ENCODE assay signal across 23 mouse cellular contexts in genomic region chrX:104150072-104150471, GRCm38 (mm10). TPM values are rescaled to one million over a fixed set of nuclear protein-coding genes. Genes with fewer than 3 reads are reported as not detected.
DNase-seq lines count a peak whose midpoint lies in the region; ATAC-seq and TF ChIP-seq lines count a peak whose summit lies in the region.
"Had no signal": no experiment of that assay in that cellular context is flagged by ENCODE, and none has a peak within 500 bp of the region (broad histone marks: within the 10 kb centered on the region; RNA-seq: fewer than 3 reads in every experiment).

No protein-coding gene starts in this region.

- H3K9me3 ChIP-seq in liver, embryonic 11.5 days (ENCODE audit: control insufficient read depth, low read length): no peaks in the 10 kb centered on the region
- H3K9me3 ChIP-seq: forebrain, embryonic 12.5 days; forebrain, embryonic 15.5 days; G1E; hindbrain, embryonic 12.5 days; hindbrain, embryonic 15.5 days had no signal

- no peak overlapping the region for H3K4me2 ChIP-seq in liver, embryonic 11.5 days
- H3K4me2 ChIP-seq: forebrain, embryonic 12.5 days; forebrain, embryonic 15.5 days; heart, embryonic 11.5 days; hindbrain, embryonic 12.5 days; hindbrain, embryonic 15.5 days had no signal

- H3K27ac ChIP-seq in liver, adult 2 months (replicated peaks; ENCODE audit: insufficient read depth, low read depth, low read length): no peak overlapping the region
- H3K27ac ChIP-seq in liver, embryonic 11.5 days (ENCODE audit: low read depth, low read length): no peak overlapping the region
- H3K27ac ChIP-seq in testis, adult 2 months (ENCODE audit: control insufficient read depth, insufficient read depth, low read depth, low read length): peak overlapping the region; percentile 36
- H3K27ac ChIP-seq: forebrain, embryonic 12.5 days; forebrain, embryonic 15.5 days; hindbrain, embryonic 12.5 days; hindbrain, embryonic 15.5 days had no signal

- intact Hi-C loops in left cerebral cortex, postnatal 14 days (cut with DNase I): no loop called here

- H3K27me3 ChIP-seq in liver, adult 2 months (ENCODE audit: control insufficient read depth, insufficient read depth, low read length): no peaks in the 10 kb centered on the region
- peaks cover 5% of the 10 kb centered on the region; the same call in 1 of the 2 replicates for H3K27me3 ChIP-seq in liver, embryonic 11.5 days (replicated peaks; ENCODE audit: control insufficient read depth, insufficient read depth, low read length)
- H3K27me3 ChIP-seq in testis, adult 2 months (ENCODE audit: control insufficient read depth, insufficient read depth, low read length): no peaks in the 10 kb centered on the region
- H3K27me3 ChIP-seq: CH12.LX; forebrain, embryonic 15.5 days had no signal

- no peak overlapping the region for H3K9ac ChIP-seq in liver, adult 2 months (ENCODE audit: low read depth, low read length)
- H3K9ac ChIP-seq in liver, embryonic 11.5 days (ENCODE audit: low read depth, low read length): no peak overlapping the region
- H3K9ac ChIP-seq: forebrain, embryonic 12.5 days; forebrain, embryonic 15.5 days; hindbrain, embryonic 12.5 days; hindbrain, embryonic 15.5 days had no signal

- peak; percentile 69 for DNase-seq in liver, adult 2 months (ENCODE audit: extremely low read depth, low read depth, low spot score)
- no peak for DNase-seq in liver, embryonic 11.5 days (ENCODE audit: low spot score)
- no peak for DNase-seq in testis, postnatal 14 days (ENCODE audit: low spot score)
- DNase-seq in large intestine, adult 2 months (ENCODE audit: low read depth, low spot score): peak; percentile 16
- no peak for DNase-seq in left cerebral cortex, postnatal 14 days (ENCODE audit: low spot score in 2 of 2)
- DNase-seq: adrenal gland, adult 2 months; adrenal gland, postnatal 36 days; B cell, adult 2 months; cerebellum, adult 18-20 months; cerebellum, adult 9-10 months; cerebellum, postnatal 14 days; gastrocnemius, postnatal 25 days had no signal

- no peaks in the 10 kb centered on the region for H3K36me3 ChIP-seq in liver, adult 2 months (ENCODE audit: control insufficient read depth, insufficient read depth, low read length)
- no peaks in the 10 kb centered on the region for H3K36me3 ChIP-seq in liver, embryonic 11.5 days (ENCODE audit: control insufficient read depth, insufficient read depth, low read length)
- no peaks in the 10 kb centered on the region for H3K36me3 ChIP-seq in testis, adult 2 months (ENCODE audit: control insufficient read depth, insufficient read depth, low read length)
- H3K36me3 ChIP-seq: forebrain, embryonic 12.5 days; forebrain, embryonic 15.5 days; G1E; hindbrain, embryonic 12.5 days; hindbrain, embryonic 15.5 days had no signal

- WGBS in liver, adult 2 months: 0% methylated on average over 1 of the region's 1 CpGs
- WGBS in liver, embryonic 11.5 days: 30% methylated on average over 1 of the region's 1 CpGs
- WGBS in large intestine, adult 2 months: 4% methylated on average over 1 of the region's 1 CpGs

- ATAC-seq in liver, embryonic 11.5 days (replicated peaks; ENCODE audit: low FRiP score): no peak
- ATAC-seq: forebrain, embryonic 15.5 days; Patski had no signal

- H3K79me2 ChIP-seq in liver, adult 2 months (ENCODE audit: control insufficient read depth, insufficient read depth, low read length): no peaks in the 10 kb centered on the region

- TF ChIP-seq POLR2A in liver, adult 2 months (IDR thresholded peaks at IDR 0.05; ENCODE audit: extremely low read depth, insufficient read depth, low read length): no peak
- no peak for TF ChIP-seq POLR2A in testis, adult 2 months (IDR thresholded peaks at IDR 0.05; ENCODE audit: control insufficient read depth, low read depth, low read length)

- no peak for TF ChIP-seq CTCF in liver, adult 2 months (IDR thresholded peaks at IDR 0.05; ENCODE audit: low read depth, low read length)
- TF ChIP-seq CTCF in testis, adult 2 months (IDR thresholded peaks at IDR 0.05; ENCODE audit: control insufficient read depth, insufficient read depth, insufficient replicate concordance, low read depth, low read length): no peak

- H3K4me3 ChIP-seq in liver, adult 2 months (ENCODE audit: insufficient read depth, low read depth, low read length): no peak overlapping the region
- no peak overlapping the region for H3K4me3 ChIP-seq in liver, embryonic 11.5 days (ENCODE audit: low read depth, low read length)
- H3K4me3 ChIP-seq in testis, adult 2 months (ENCODE audit: control insufficient read depth, low read depth, low read length): no peak overlapping the region
- H3K4me3 ChIP-seq: forebrain, embryonic 12.5 days; forebrain, embryonic 15.5 days; hindbrain, embryonic 12.5 days; hindbrain, embryonic 15.5 days had no signal

- peaks cover 2% of the 10 kb centered on the region; the same call in 1 of the 2 replicates for H3K4me1 ChIP-seq in liver, adult 2 months (ENCODE audit: control insufficient read depth, insufficient read depth, low read length)
- H3K4me1 ChIP-seq in liver, embryonic 11.5 days (replicated peaks; ENCODE audit: control insufficient read depth, insufficient read depth, low read length): no peaks in the 10 kb centered on the region
- H3K4me1 ChIP-seq in testis, adult 2 months (ENCODE audit: control insufficient read depth, insufficient read depth, low read length): no peaks in the 10 kb centered on the region
- H3K4me1 ChIP-seq: forebrain, embryonic 12.5 days; forebrain, embryonic 15.5 days; hindbrain, embryonic 12.5 days; hindbrain, embryonic 15.5 days had no signal

RNA-seq across cellular contexts. Expression of gene Nexmif, which starts 50.9 kb away (rescaled TPM):
- total RNA-seq in liver, adult 2 months (2014; rRNA removed): under 0.01 and 0.07 TPM in 2 replicates
- not detected in 2 replicates for polyA plus RNA-seq in liver, adult 2 months (2012; rRNA removed)
- 0.07 TPM in 1 of 2 replicates, not detected in the other for polyA plus RNA-seq in liver, embryonic 11.5 days (2014; fragmentation: Nextera tagmentation; extraction: Ambion mirVana)
- 0.33 and 0.43 TPM in 2 replicates for polyA plus RNA-seq in testis, adult 2 months (2012; rRNA removed)
- polyA plus RNA-seq in large intestine, adult 2 months (2012; rRNA removed): 0.01 TPM in 1 of 2 replicates, not detected in the other
- 10 to 100 TPM; 33.3 to 37.5 TPM for total RNA-seq in left cerebral cortex, postnatal 14 days (2021)
- total RNA-seq: CH12.LX; G1E; gastrocnemius, postnatal 25 days; granulocyte monocyte progenitor cell, adult 5-6 weeks; hematopoietic stem cell, adult 5-6 weeks had no signal
- polyA plus RNA-seq: G1E, Patski had no signal

Comparison
In these comparisons a context has a peak if more than half of its experiments do, and no peak if none do; other contexts are left out.
1. DNase-seq: peak in liver, adult 2 months (single experiment) and large intestine, adult 2 months (single experiment); none in liver, embryonic 11.5 days (single experiment), testis, postnatal 14 days (single experiment) and left cerebral cortex, postnatal 14 days (0 of 2).